Mouse (Mus musculus) E14TG2a.4 (cell line): ENCODE data around the gene Rps6ka5.

Source experiments
- CTCF ChIP-seq: conservative IDR thresholded peaks from 2 replicates; pipeline ENCODE4 v1.5.1; 2014; ENCODE audit warnings: low read length
- NANOG ChIP-seq: IDR thresholded peaks from 2 replicates; pipeline ENCODE4 v1.6.1; 2014; ENCODE audit warnings: borderline replicate concordance, low read length, mixed read lengths
- POU5F1 ChIP-seq: IDR thresholded peaks from 2 replicates; pipeline ENCODE4 v1.6.1; 2014; ENCODE audit warnings: low read length, borderline replicate concordance

GRCm38 (mm10) chr12:100696621-100697020 is 30.2 kb downstream of the Rps6ka5 start:
- no peak for TF ChIP-seq CTCF
- TF ChIP-seq NANOG = no peak
- TF ChIP-seq POU5F1 = no peak
